Mouse (Mus musculus): ENCODE data around the gene Rabgap1l. TPM values are rescaled to one million over a fixed set of nuclear protein-coding genes. Genes with fewer than 3 reads are reported as not detected.
"Not testable (repeated sequence)": the region's sequence is repeated elsewhere in the genome, so short reads cannot be mapped to it uniquely, and the experiment has no call there.

Rabgap1l gene
- polyA plus RNA-seq, 1 experiment from 2014 or later, result 41.7 TPM

GRCm38 (mm10) chr1:160286400-160287057 lies 506.5 kb downstream of the Rabgap1l start:
- Histone ChIP-seq H3K9me3 (ENCODE audit: control insufficient read depth, low read length) (no peaks in the 10 kb centered on the region), H3K27ac (peak overlapping the region; percentile 82), H3K36me3 (replicated peaks; ENCODE audit: control insufficient read depth, insufficient read depth) (no peaks in the 10 kb centered on the region), H3K4me1 (replicated peaks; ENCODE audit: control insufficient read depth, insufficient read depth, low read length) (peaks cover 13% of the 10 kb centered on the region), H3K9ac (peak overlapping the region; percentile 42; the same call in 1 of the 2 replicates), H3K27me3 (ENCODE audit: control insufficient read depth, insufficient read depth, low read length) (no peaks in the 10 kb centered on the region), H3K4me3 (replicated peaks; ENCODE audit: low read length) (no peak overlapping the region), H3K4me2 (replicated peaks) (peak overlapping the region; percentile 32)
- ATAC-seq (ENCODE audit: low FRiP score) (peak; percentile 55; the same call in 1 of the 2 replicates), DNase-seq (ENCODE audit: low spot score) (no peak)
- WGBS, result 42% methylated on average over 7 of the region's 7 CpGs

- ATAC-seq (ENCODE audit: low FRiP score), result no peak
- Histone ChIP-seq H3K27me3 (ENCODE audit: control insufficient read depth, insufficient read depth, low read length) (no peaks in the 10 kb centered on the region), H3K4me1 (replicated peaks; ENCODE audit: control insufficient read depth, insufficient read depth, low read length) (peaks cover 13% of the 10 kb centered on the region), H3K9me3 (ENCODE audit: control insufficient read depth, low read length) (no peaks in the 10 kb centered on the region), H3K9ac (no peak overlapping the region), H3K27ac (no peak overlapping the region), H3K4me2 (replicated peaks) (no peak overlapping the region), H3K36me3 (replicated peaks; ENCODE audit: control insufficient read depth, insufficient read depth) (no peaks in the 10 kb centered on the region), H3K4me3 (replicated peaks; ENCODE audit: low read length) (no peak overlapping the region)
- no peak for DNase-seq (ENCODE audit: low spot score)
- WGBS, result 74% methylated on average over 4 of the region's 4 CpGs
Observed at GRCm38 (mm10) chr1:160284241-160284640, 508.8 kb downstream of the Rabgap1l start.

DNA sequence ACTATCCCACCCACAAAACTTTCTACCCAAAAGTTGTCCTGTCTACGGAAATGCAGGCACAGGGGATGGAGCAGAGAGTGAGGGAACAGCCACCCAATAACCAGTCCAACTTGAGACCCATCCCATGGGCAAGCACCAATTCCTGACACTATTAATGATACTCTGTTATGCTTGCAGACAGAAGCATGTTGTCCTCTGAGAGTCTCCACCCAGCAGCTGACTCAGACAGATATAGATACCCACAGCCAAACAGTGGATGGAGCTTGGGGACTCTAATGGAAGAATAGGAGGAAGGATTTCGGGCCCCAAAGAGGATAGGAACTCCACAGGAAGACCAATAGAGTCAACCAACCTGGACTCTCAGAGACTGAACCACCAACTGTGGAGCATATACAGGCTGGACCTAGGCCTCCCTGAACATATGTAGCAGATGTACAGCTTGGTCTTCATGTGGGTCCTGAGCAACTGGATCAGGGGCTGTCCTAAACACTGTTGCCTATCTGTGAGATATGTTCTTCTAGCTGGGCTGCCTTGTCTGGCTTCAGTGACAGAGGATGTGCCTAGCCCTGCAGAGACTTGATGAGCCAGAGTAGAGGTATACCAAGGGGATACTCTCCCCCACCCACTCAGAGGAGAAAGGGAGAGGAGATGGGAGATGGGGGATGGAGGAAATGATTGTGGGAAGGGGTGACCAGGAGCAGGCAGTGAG lies 510.7 kb downstream of the Rabgap1l start:
- not testable (repeated sequence) for H3K4me3 ChIP-seq (replicated peaks; ENCODE audit: low read length); H3K27ac ChIP-seq; H3K9me3 ChIP-seq (ENCODE audit: control insufficient read depth, low read length); ATAC-seq (ENCODE audit: low FRiP score); H3K4me2 ChIP-seq (replicated peaks); H3K27me3 ChIP-seq (ENCODE audit: control insufficient read depth, insufficient read depth, low read length); H3K36me3 ChIP-seq (replicated peaks; ENCODE audit: control insufficient read depth, insufficient read depth); DNase-seq (ENCODE audit: low spot score); H3K9ac ChIP-seq
- H3K4me1 ChIP-seq (replicated peaks; ENCODE audit: control insufficient read depth, insufficient read depth, low read length), result peaks cover 11% of the 10 kb centered on the region
- WGBS, result 96% methylated on average over 2 of the region's 2 CpGs

- 60% methylated on average over 3 of the region's 3 CpGs for WGBS
- ATAC-seq (ENCODE audit: low FRiP score) (no peak), DNase-seq (ENCODE audit: low spot score) (no peak)
- H3K9ac ChIP-seq, result no peak overlapping the region
- no peaks in the 10 kb centered on the region for H3K36me3 ChIP-seq (replicated peaks; ENCODE audit: control insufficient read depth, insufficient read depth)
- no peak overlapping the region for H3K4me2 ChIP-seq (replicated peaks)
- H3K27ac ChIP-seq, result no peak overlapping the region
- peaks cover 3% of the 10 kb centered on the region for H3K4me1 ChIP-seq (replicated peaks; ENCODE audit: control insufficient read depth, insufficient read depth, low read length)
- H3K9me3 ChIP-seq (ENCODE audit: control insufficient read depth, low read length), result no peaks in the 10 kb centered on the region
- no peaks in the 10 kb centered on the region for H3K27me3 ChIP-seq (ENCODE audit: control insufficient read depth, insufficient read depth, low read length)
- no peak overlapping the region for H3K4me3 ChIP-seq (replicated peaks; ENCODE audit: low read length)
Observed at GRCm38 (mm10) chr1:160281337-160282084, 511.5 kb downstream of the Rabgap1l start.

DNA sequence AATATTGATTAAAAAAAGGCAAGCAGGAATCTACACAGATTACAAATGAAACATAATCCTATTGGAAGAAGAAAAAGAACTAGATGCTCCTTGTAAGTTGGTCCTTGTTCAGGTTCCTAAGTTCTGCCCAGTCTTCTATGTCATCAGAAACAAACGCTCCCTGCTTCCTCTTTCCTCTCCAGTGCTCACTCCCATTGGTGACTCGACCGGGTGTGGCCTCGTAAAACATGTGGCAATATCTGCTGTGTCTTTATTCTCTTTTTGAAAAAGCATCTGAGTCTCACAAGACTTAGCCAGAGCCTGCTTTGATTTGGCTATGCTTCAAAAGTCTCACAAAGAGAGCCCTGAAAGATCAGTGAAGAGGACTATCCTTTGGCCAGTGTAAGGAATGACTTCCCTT lies 512.4 kb downstream of the Rabgap1l start:
- no peak overlapping the region for H3K4me3 ChIP-seq (replicated peaks; ENCODE audit: low read length)
- no peaks in the 10 kb centered on the region for H3K4me1 ChIP-seq (replicated peaks; ENCODE audit: control insufficient read depth, insufficient read depth, low read length)
- no peaks in the 10 kb centered on the region for H3K27me3 ChIP-seq (ENCODE audit: control insufficient read depth, insufficient read depth, low read length)
- H3K9ac ChIP-seq, result no peak overlapping the region
- DNase-seq (ENCODE audit: low spot score), result no peak
- ATAC-seq (ENCODE audit: low FRiP score), result no peak
- H3K9me3 ChIP-seq (ENCODE audit: control insufficient read depth, low read length), result no peaks in the 10 kb centered on the region
- WGBS, result 79% methylated on average over 4 of the region's 4 CpGs
- no peaks in the 10 kb centered on the region for H3K36me3 ChIP-seq (replicated peaks; ENCODE audit: control insufficient read depth, insufficient read depth)
- no peak overlapping the region for H3K4me2 ChIP-seq (replicated peaks)
- H3K27ac ChIP-seq, result no peak overlapping the region

DNA sequence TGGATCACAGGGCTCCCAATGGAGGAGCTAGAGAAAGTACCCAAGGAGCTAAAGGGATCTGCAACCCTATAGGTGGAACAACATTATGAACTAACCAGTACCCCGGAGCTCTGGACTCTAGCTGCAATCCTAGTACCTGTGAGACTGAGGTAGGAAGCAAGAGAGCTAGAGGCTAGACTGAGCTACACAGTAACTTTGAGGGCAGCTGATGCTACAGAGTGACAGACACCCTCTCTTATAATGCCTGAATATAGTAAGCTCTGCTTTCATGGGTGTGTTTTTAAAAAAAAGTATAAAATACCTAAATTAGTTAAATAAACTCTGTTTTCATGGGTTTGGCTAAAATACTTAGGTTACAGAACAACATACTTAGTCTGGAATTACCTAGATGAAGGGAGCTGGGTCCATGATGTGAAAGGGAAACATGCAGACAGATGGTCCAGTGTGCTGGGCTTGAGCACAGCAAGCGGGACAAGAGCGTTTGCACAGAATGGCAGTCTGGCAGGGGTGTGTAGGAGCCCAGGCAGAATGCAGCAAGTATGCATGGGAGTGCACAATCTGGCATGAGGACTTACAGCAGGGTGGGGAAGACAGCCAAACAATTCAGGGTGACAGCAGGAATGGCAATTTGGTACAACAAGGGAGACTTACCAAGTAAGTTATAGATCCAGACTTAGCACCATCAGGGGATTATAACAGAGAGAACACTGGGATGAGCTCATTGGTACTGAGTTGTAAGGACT lies 514.9 kb downstream of the Rabgap1l start:
- ATAC-seq (ENCODE audit: low FRiP score), result peak; percentile 70; the same call in 1 of the 2 replicates
- 77% methylated on average over 3 of the region's 3 CpGs for WGBS
- no peak overlapping the region for H3K9ac ChIP-seq
- no peak overlapping the region for H3K4me2 ChIP-seq (replicated peaks)
- no peaks in the 10 kb centered on the region for H3K36me3 ChIP-seq (replicated peaks; ENCODE audit: control insufficient read depth, insufficient read depth)
- H3K9me3 ChIP-seq (ENCODE audit: control insufficient read depth, low read length), result no peaks in the 10 kb centered on the region
- H3K27me3 ChIP-seq (ENCODE audit: control insufficient read depth, insufficient read depth, low read length), result no peaks in the 10 kb centered on the region
- H3K27ac ChIP-seq, result no peak overlapping the region
- no peaks in the 10 kb centered on the region for H3K4me1 ChIP-seq (replicated peaks; ENCODE audit: control insufficient read depth, insufficient read depth, low read length)
- no peak for DNase-seq (ENCODE audit: low spot score)
- H3K4me3 ChIP-seq (replicated peaks; ENCODE audit: low read length), result no peak overlapping the region

GRCm38 (mm10) chr1:160275248-160275647 lies 517.8 kb downstream of the Rabgap1l start:
- 87% methylated on average over 2 of the region's 2 CpGs for WGBS
- DNase-seq (ENCODE audit: low spot score) (no peak), ATAC-seq (ENCODE audit: low FRiP score) (no peak)
- Histone ChIP-seq H3K4me3 (replicated peaks; ENCODE audit: low read length) (no peak overlapping the region), H3K4me1 (replicated peaks; ENCODE audit: control insufficient read depth, insufficient read depth, low read length) (no peaks in the 10 kb centered on the region), H3K36me3 (replicated peaks; ENCODE audit: control insufficient read depth, insufficient read depth) (no peaks in the 10 kb centered on the region), H3K4me2 (replicated peaks) (no peak overlapping the region), H3K9me3 (ENCODE audit: control insufficient read depth, low read length) (no peaks in the 10 kb centered on the region), H3K27ac (no peak overlapping the region), H3K27me3 (ENCODE audit: control insufficient read depth, insufficient read depth, low read length) (no peaks in the 10 kb centered on the region), H3K9ac (no peak overlapping the region)

DNA sequence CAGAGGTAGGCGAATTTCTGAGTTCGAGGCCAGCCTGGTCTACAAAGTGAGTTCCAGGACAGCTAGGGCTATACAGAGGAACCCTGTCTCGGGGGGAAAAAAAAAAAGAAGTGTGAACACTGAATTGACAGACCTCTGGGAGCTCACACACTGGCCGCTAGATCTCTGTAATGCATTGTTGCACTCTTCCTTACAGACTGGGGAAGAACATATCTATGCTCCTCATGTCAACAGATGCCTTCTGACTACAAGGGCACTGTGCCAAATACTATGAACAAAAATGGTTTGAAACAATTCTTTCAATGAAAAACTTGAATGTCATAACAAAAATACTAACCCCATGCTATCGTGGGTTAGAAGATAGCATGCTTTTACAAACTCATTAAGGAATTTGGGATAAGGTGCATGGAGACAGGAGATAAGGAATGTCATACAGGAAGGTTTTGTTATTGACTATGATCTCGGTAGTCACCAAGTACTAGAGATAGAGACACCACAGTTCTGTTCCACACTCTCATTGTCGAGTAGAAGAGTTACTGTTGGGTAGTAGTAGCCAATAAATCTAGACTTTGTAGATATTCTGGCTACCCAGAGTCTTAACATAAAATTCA lies 519.8 kb downstream of the Rabgap1l start:
- ATAC-seq (ENCODE audit: low FRiP score) (no peak), DNase-seq (ENCODE audit: low spot score) (no peak)
- Histone ChIP-seq H3K9me3 (ENCODE audit: control insufficient read depth, low read length) (no peaks in the 10 kb centered on the region), H3K27me3 (ENCODE audit: control insufficient read depth, insufficient read depth, low read length) (no peaks in the 10 kb centered on the region), H3K4me3 (replicated peaks; ENCODE audit: low read length) (no peak overlapping the region), H3K4me1 (replicated peaks; ENCODE audit: control insufficient read depth, insufficient read depth, low read length) (no peaks in the 10 kb centered on the region), H3K27ac (no peak overlapping the region), H3K36me3 (replicated peaks; ENCODE audit: control insufficient read depth, insufficient read depth) (no peaks in the 10 kb centered on the region), H3K4me2 (replicated peaks) (no peak overlapping the region), H3K9ac (no peak overlapping the region)
- 85% methylated on average over 7 of the region's 7 CpGs for WGBS

Data from hindbrain, embryonic 14.5 days (tissue).